Mouse (Mus musculus): ENCODE data around the gene Slc6a6.
A peak's percentile ranks its signal among the peaks of the same experiment; 100 is the strongest.

DNA sequence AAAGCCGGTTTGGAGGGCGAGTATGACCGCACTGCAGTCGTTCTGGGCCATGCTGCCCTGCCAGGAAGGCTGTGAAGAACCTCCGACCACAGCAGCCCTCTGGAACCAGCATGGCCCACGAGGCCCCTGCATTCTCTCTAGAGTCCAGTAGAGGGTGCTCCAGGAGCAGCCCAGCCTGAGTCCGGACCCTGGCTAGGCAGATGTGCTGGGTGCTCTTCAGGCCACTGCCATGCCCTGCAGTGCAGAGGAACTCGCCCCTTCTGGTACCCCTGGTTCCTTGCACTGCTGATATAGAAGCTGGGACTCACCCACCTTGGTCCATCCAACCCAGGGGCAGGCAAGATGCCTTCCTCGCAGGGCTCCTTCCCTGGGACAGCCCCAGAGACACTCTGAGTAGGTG is 92.7 kb downstream of the Slc6a6 start:
- peak; percentile 88 for TF ChIP-seq CTCF (IDR thresholded peaks at IDR 0.05; ENCODE audit: insufficient read depth, low read depth, low read length)
- TF ChIP-seq POLR2A (IDR thresholded peaks at IDR 0.05; ENCODE audit: insufficient read depth, low read depth, low read length), result no peak

Measured in olfactory bulb, adult 2 months (tissue).